Mouse (Mus musculus): ENCODE measurements around the gene Aldh1a2. TPM values are rescaled to one million over a fixed set of nuclear protein-coding genes. Genes with fewer than 3 reads are reported as not detected.

Gene Aldh1a2
- polyA plus RNA-seq, 1 experiment: 0.01 TPM

GRCm38 (mm10) chr9:71219161-71219560 lies 3.6 kb downstream of the Aldh1a2 start:
- no peaks in the 10 kb centered on the region for H3K79me2 ChIP-seq (ENCODE audit: control insufficient read depth, insufficient read depth)
- H3K79me3 ChIP-seq (ENCODE audit: low read depth): no peaks in the 10 kb centered on the region
- peaks cover 15% of the 10 kb centered on the region for H3K27me3 ChIP-seq (ENCODE audit: control insufficient read depth, insufficient read depth, insufficient read length)
- TF ChIP-seq MAX (IDR thresholded peaks at IDR 0.05) (no peak), CTCF (IDR thresholded peaks at IDR 0.05; ENCODE audit: control insufficient read depth, insufficient read depth, insufficient read length) (no peak), MYOG (IDR thresholded peaks at IDR 0.05; ENCODE audit: control insufficient read depth, extremely low read depth, insufficient read length) (no peak), FOSL1 (IDR thresholded peaks at IDR 0.05; ENCODE audit: insufficient read depth, low read length, poor library complexity, severe bottlenecking) (no peak), USF1 (IDR thresholded peaks at IDR 0.05; ENCODE audit: low read depth) (no peak), CEBPB (IDR thresholded peaks at IDR 0.05; ENCODE audit: low read depth) (no peak), MYOD1 (IDR thresholded peaks at IDR 0.05; ENCODE audit: control insufficient read depth, insufficient read length, low read depth) (no peak)
- no peak overlapping the region for H3ac ChIP-seq (ENCODE audit: control insufficient read depth, insufficient read length, low read depth)
- H3K36me3 ChIP-seq (ENCODE audit: control insufficient read depth, insufficient read depth): no peaks in the 10 kb centered on the region
- H3K4me3 ChIP-seq (ENCODE audit: insufficient read depth, poor library complexity, severe bottlenecking): no peak overlapping the region

- no peak overlapping the region for H3K4me3 ChIP-seq (ENCODE audit: insufficient read depth, poor library complexity, severe bottlenecking)
- H3K27me3 ChIP-seq (ENCODE audit: control insufficient read depth, insufficient read depth, insufficient read length): peaks cover 10% of the 10 kb centered on the region
- no peak for TF ChIP-seq MYOG (IDR thresholded peaks at IDR 0.05; ENCODE audit: control insufficient read depth, extremely low read depth, insufficient read length)
- no peak for TF ChIP-seq MYOD1 (IDR thresholded peaks at IDR 0.05; ENCODE audit: control insufficient read depth, insufficient read length, low read depth)
- TF ChIP-seq CTCF (IDR thresholded peaks at IDR 0.05; ENCODE audit: control insufficient read depth, insufficient read depth, insufficient read length): no peak
- no peak for TF ChIP-seq CEBPB (IDR thresholded peaks at IDR 0.05; ENCODE audit: low read depth)
- no peak for TF ChIP-seq USF1 (IDR thresholded peaks at IDR 0.05; ENCODE audit: low read depth)
- no peak for TF ChIP-seq FOSL1 (IDR thresholded peaks at IDR 0.05; ENCODE audit: insufficient read depth, low read length, poor library complexity, severe bottlenecking)
- no peak for TF ChIP-seq MAX (IDR thresholded peaks at IDR 0.05)
- no peaks in the 10 kb centered on the region for H3K79me3 ChIP-seq (ENCODE audit: low read depth)
- H3ac ChIP-seq (ENCODE audit: control insufficient read depth, insufficient read length, low read depth): no peak overlapping the region
- no peaks in the 10 kb centered on the region for H3K79me2 ChIP-seq (ENCODE audit: control insufficient read depth, insufficient read depth)
- H3K36me3 ChIP-seq (ENCODE audit: control insufficient read depth, insufficient read depth): no peaks in the 10 kb centered on the region
Measured at GRCm38 (mm10) chr9:71220401-71220800, 4.8 kb downstream of the Aldh1a2 start.

- no peaks in the 10 kb centered on the region for H3K36me3 ChIP-seq (ENCODE audit: control insufficient read depth, insufficient read depth)
- no peak overlapping the region for H3ac ChIP-seq (ENCODE audit: control insufficient read depth, insufficient read length, low read depth)
- no peaks in the 10 kb centered on the region for H3K79me3 ChIP-seq (ENCODE audit: low read depth)
- no peak for TF ChIP-seq MAX (IDR thresholded peaks at IDR 0.05)
- no peak for TF ChIP-seq FOSL1 (IDR thresholded peaks at IDR 0.05; ENCODE audit: insufficient read depth, low read length, poor library complexity, severe bottlenecking)
- TF ChIP-seq MYOG (IDR thresholded peaks at IDR 0.05; ENCODE audit: control insufficient read depth, extremely low read depth, insufficient read length): no peak
- no peaks in the 10 kb centered on the region for H3K27me3 ChIP-seq (ENCODE audit: control insufficient read depth, insufficient read depth, insufficient read length)
- H3K79me2 ChIP-seq (ENCODE audit: control insufficient read depth, insufficient read depth): no peaks in the 10 kb centered on the region
- no peak overlapping the region for H3K4me3 ChIP-seq (ENCODE audit: insufficient read depth, poor library complexity, severe bottlenecking)
Measured at GRCm38 (mm10) chr9:71227226-71227970, 11.8 kb downstream of the Aldh1a2 start.

GRCm38 (mm10) chr9:71230011-71230410 lies 14.4 kb downstream of the Aldh1a2 start:
- TF ChIP-seq MYOD1 (IDR thresholded peaks at IDR 0.05; ENCODE audit: control insufficient read depth, insufficient read length, low read depth): no peak
- no peak for TF ChIP-seq CTCF (IDR thresholded peaks at IDR 0.05; ENCODE audit: control insufficient read depth, insufficient read depth, insufficient read length)
- Histone ChIP-seq H3ac (ENCODE audit: control insufficient read depth, insufficient read length, low read depth) (no peak overlapping the region), H3K27me3 (ENCODE audit: control insufficient read depth, insufficient read depth, insufficient read length) (no peaks in the 10 kb centered on the region), H3K36me3 (ENCODE audit: control insufficient read depth, insufficient read depth) (no peaks in the 10 kb centered on the region), H3K4me3 (ENCODE audit: insufficient read depth, poor library complexity, severe bottlenecking) (no peak overlapping the region), H3K79me3 (ENCODE audit: low read depth) (no peaks in the 10 kb centered on the region), H3K79me2 (ENCODE audit: control insufficient read depth, insufficient read depth) (no peaks in the 10 kb centered on the region)

GRCm38 (mm10) chr9:71236540-71236939 lies 21.0 kb downstream of the Aldh1a2 start:
- Histone ChIP-seq H3ac (ENCODE audit: control insufficient read depth, insufficient read length, low read depth) (no peak overlapping the region), H3K4me3 (ENCODE audit: insufficient read depth, poor library complexity, severe bottlenecking) (no peak overlapping the region), H3K36me3 (ENCODE audit: control insufficient read depth, insufficient read depth) (no peaks in the 10 kb centered on the region), H3K79me2 (ENCODE audit: control insufficient read depth, insufficient read depth) (no peaks in the 10 kb centered on the region), H3K79me3 (ENCODE audit: low read depth) (no peaks in the 10 kb centered on the region), H3K27me3 (ENCODE audit: control insufficient read depth, insufficient read depth, insufficient read length) (peaks cover 3% of the 10 kb centered on the region)
- no peak for TF ChIP-seq MAX (IDR thresholded peaks at IDR 0.05)
- no peak for TF ChIP-seq FOSL1 (IDR thresholded peaks at IDR 0.05; ENCODE audit: insufficient read depth, low read length, poor library complexity, severe bottlenecking)
- no peak for TF ChIP-seq MYOD1 (IDR thresholded peaks at IDR 0.05; ENCODE audit: control insufficient read depth, insufficient read length, low read depth)
- no peak for TF ChIP-seq CTCF (IDR thresholded peaks at IDR 0.05; ENCODE audit: control insufficient read depth, insufficient read depth, insufficient read length)
- no peak for TF ChIP-seq CEBPB (IDR thresholded peaks at IDR 0.05; ENCODE audit: low read depth)
- no peak for TF ChIP-seq MYOG (IDR thresholded peaks at IDR 0.05; ENCODE audit: control insufficient read depth, extremely low read depth, insufficient read length)
- no peak for TF ChIP-seq USF1 (IDR thresholded peaks at IDR 0.05; ENCODE audit: low read depth)

GRCm38 (mm10) chr9:71239926-71240325 lies 24.3 kb downstream of the Aldh1a2 start:
- Histone ChIP-seq H3K79me3 (ENCODE audit: low read depth) (no peaks in the 10 kb centered on the region), H3K4me3 (ENCODE audit: insufficient read depth, poor library complexity, severe bottlenecking) (no peak overlapping the region), H3K27me3 (ENCODE audit: control insufficient read depth, insufficient read depth, insufficient read length) (peaks cover 3% of the 10 kb centered on the region), H3ac (ENCODE audit: control insufficient read depth, insufficient read length, low read depth) (no peak overlapping the region), H3K79me2 (ENCODE audit: control insufficient read depth, insufficient read depth) (no peaks in the 10 kb centered on the region), H3K36me3 (ENCODE audit: control insufficient read depth, insufficient read depth) (no peaks in the 10 kb centered on the region)
- no peak for TF ChIP-seq FOSL1 (IDR thresholded peaks at IDR 0.05; ENCODE audit: insufficient read depth, low read length, poor library complexity, severe bottlenecking)

All from C2C12 (cell line).